Mouse (Mus musculus): Measurements from ENCODE around the gene Rps6kl1.

The Rps6kl1 gene

GRCm38 (mm10) chr12:85151002-85151774 lies at the start of gene Rps6kl1:
Gene Rps6kl1 (minus strand): TSS chr12:85151264.
- peak; percentile 78 for DNase-seq (ENCODE audit: low read depth)

DNA sequence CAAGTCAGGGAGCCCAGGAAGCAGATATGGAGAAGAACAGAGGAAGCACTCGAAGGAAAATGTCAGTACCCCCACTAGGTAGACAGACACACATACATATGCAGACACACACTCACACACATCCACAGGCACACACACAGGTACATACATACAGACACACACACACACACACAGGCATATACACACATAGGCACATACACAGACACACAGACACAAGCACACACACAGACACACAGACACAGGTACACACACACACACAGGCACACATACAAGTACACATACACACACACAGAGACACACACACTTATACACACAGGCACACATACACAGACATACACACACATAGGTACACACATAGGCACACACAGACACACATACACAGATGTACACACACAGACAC lies 48.9 kb upstream of the Rps6kl1 start:
- DNase-seq (ENCODE audit: low read depth): no peak

- no peak for DNase-seq (ENCODE audit: low read depth)
Observed at GRCm38 (mm10) chr12:85197936-85198335, 46.9 kb upstream of the Rps6kl1 start.

- DNase-seq (ENCODE audit: low read depth): no peak
Observed at GRCm38 (mm10) chr12:85197371-85197770, 46.3 kb upstream of the Rps6kl1 start.

GRCm38 (mm10) chr12:85196191-85196590 lies 45.1 kb upstream of the Rps6kl1 start:
- no peak for DNase-seq (ENCODE audit: low read depth)

DNA sequence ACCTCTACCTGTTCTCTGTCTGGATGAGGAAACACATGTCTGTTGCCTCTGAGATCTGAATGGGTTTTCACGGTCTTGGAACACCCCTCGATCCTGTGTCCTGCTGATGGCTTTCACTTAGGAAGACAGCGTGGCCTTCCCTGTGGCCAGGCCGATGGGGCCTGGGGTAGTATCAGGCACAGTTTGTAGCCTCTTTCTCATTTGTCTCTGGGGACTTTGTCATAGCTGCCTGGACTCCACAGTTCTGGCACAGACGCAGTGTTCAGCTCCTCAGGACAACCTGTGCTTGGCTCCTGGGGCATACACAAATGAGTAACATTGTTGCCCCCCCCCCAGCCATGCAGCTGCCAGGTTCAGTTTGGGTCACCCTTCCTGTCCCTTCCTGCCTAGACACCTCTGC lies 44.0 kb upstream of the Rps6kl1 start:
- DNase-seq (ENCODE audit: low read depth): no peak

DNA sequence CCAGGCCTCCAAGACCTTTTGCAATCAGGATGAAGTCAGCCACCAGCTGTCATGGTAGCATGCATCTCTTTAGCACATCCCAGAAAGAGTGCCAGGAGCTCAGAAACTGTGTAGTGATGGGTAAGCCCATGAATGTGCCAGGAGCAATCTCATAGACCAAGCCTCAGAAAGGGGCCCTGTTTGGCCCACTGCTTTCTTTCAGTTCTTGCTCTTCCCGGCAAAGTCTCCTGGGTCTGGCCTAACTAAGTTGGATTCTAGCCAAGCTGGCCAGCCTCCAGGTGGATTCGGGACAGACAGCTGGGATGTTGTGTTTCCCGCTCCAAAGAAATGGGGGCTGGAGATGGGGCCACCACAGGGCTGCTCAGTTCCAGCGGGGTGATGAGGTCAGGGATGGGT lies 43.6 kb upstream of the Rps6kl1 start:
- no peak for DNase-seq (ENCODE audit: low read depth)

DNA sequence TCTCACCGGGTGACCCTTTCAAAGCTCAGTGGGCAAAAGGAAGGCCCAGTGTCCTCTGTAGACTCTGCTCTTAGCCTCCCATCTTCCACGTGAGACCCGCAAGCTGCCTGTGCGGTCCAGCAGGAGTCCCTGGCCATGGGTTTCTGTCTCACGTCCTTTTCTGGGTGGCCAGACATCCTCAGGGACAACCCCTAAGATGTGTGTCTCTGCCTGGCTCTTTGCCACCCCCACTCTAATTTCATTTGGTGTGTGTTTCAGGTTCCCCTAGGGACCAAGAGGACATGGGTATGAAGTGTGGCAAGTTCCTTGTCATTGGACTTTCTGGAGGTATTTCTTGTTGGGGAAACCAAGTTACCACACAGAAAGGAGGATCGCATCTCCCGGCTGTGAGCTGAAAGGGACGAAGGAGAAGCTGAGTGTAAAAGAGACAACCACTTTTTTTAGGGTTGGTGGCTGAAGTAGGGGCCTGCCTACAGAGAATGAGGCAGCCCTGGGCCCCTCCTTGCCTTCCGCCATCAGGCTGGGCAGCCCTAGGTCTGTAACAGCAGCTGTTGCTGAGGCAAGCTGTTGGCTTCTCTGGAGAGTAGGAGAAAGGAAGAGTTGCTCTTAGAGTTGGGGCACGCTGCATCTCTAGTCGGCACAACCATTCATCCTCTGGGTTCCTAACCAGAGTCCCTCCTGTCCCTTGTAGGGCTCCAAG lies 43.0 kb upstream of the Rps6kl1 start:
- no peak for DNase-seq (ENCODE audit: low read depth)

GRCm38 (mm10) chr12:85193146-85193545 lies 42.1 kb upstream of the Rps6kl1 start:
- no peak for DNase-seq (ENCODE audit: low read depth)

DNA sequence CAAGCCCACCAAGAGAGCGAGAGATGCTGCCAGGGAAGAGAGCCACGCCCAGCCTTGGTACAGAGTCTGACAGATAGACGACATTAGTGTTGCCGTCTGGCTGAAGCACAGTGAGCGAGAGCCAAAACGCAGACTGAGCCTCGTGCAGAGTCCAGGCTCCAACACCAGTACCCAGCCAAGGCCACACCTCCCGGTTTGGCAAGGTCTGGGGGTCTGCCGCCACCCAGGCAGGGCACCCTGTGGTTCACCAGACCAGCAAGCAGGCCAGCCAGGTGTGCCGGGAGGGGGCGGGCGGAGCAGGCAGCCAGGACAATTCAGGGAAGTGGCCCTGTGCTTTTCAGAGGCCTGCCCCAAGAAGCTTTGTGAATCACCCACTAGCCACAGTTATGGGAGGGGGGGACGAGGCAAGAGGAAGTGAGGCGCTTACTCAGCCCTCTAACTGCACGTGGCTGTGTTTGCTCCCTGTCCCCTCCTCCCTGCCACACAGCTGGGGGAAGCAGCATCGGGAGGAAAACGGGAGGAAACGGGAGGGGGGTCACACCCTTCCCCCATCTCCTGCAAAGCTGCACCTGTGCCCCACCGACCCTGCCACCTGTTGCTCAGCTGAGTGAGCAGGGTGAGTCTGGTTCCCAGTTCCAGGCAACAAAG lies 41.5 kb upstream of the Rps6kl1 start:
- DNase-seq (ENCODE audit: low read depth): peak; percentile 32

DNA sequence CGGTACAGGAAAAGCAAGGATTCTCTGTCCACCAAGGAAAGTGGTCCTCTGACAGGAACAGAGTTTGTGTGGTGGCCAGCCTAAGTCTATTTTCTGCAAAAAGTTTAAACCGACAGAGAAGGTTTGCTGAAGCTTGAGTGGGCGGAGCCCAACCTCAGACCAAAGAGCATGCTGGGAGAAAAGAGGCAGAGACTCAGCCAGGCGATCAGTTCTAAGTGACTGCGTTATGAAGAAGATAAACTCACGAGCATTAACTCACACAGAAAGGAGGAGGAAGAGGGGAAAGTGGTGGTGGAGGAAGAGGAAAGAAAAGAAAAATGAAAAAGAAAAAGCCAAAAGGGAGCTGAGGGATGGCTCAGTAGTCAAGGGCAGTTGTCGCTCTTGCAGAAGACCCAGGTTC lies 39.2 kb upstream of the Rps6kl1 start:
- no peak for DNase-seq (ENCODE audit: low read depth)

DNA sequence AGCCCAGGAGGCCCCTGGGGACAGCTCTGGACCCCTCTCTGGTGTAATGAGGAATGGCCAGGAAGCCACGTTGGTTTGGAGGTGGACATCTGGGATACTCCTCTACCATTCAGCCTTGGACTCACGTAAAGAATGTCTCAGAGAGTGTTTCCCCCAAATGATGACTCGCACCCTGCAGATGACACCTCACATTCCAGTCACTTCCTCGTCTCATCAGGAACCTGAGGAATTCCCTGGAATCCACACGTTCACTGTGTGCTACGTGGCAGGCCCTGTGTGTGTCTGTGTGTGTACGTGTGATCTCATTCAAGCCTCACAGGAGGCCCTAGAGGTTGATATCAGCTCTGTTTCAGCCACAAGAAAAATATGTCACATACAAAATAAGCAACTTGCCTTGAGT lies 35.3 kb upstream of the Rps6kl1 start:
- DNase-seq (ENCODE audit: low read depth): no peak

GRCm38 (mm10) chr12:85185810-85186209 lies 34.7 kb upstream of the Rps6kl1 start:
- DNase-seq (ENCODE audit: low read depth): no peak

DNA sequence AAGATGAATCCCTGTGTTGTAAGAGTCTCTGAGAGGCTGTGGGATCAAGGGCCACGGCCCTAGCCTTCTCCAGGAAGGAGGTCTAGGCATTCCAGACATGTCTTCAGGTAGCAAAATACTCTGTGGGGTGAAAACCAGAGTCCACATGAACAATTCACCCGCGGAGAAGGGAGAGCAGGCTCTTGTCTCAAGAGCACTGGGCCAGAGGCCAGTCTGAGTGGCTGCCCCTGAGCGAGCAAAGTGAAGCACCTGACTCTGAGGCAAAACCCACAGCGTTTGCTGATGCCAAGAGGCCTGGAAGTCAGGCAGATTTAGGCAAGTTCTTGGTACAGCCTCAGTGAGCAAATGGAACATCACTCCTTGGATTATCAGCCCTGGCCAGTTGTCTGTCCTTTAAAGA lies 33.1 kb upstream of the Rps6kl1 start:
- no peak for DNase-seq (ENCODE audit: low read depth)

DNA sequence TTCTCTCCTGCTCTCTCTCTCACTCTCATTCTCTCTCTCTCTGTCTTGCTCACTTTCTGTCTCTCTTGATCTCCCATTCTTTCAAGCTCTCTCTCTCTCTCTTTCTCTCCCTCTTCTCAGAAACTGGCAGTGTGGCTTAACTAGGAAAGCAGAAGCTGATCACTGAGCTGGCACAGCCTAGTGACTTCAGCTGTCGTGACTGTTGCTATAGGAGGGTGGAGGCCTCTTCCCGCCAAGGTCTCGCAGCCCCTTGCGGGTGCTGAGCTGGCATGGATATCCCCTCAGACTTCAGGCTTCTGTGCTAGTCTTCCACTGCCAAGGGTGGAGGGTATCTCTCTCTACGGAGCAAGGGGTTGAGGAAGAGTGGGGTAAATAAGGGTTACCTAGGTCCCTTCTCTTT lies 31.8 kb upstream of the Rps6kl1 start:
- no peak for DNase-seq (ENCODE audit: low read depth)

GRCm38 (mm10) chr12:85182345-85182643 lies 31.2 kb upstream of the Rps6kl1 start:
- DNase-seq (ENCODE audit: low read depth): no peak

DNA sequence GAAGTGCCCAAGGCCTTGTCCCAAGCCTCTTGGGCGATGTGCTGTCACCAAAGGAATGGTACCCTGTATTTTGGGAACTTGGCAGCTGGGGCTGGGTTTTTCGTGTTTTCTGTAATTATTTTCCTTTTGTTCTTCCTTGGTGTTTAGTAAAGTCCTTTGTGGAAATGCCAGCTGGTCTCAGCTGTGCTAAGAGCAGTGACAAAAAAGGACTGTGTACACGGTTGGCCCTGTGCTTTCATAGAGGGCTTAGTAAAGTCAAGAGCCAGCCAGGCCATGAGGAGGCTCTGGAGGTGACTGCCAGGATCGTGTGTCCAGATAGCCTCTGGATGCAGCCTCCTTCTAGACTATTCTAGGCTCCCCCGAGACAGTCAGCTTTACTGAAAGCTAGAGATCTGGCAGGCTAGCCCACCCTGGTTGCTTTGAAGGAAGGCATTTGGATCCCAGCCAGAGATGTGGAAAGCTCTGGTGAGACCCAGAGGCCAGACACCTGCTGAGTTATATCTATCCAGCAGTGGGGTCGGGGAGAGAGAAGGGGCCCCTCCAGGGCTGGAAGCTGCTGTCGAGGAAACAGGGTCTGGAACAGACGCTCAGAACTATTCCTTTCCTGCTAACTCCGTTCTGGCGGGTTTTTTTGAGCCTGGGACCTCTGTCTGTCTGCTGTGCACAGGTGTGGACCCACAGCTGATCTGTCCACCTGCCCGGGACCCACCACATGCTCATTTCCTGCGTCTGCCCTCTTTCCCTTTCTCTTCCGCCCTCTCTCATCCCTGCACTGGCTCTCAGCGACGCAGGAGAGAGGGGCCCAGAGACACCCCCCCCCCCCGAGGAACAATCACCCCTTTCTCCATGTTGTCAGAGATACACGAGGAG lies 30.6 kb upstream of the Rps6kl1 start:
- DNase-seq (ENCODE audit: low read depth): no peak

DNA sequence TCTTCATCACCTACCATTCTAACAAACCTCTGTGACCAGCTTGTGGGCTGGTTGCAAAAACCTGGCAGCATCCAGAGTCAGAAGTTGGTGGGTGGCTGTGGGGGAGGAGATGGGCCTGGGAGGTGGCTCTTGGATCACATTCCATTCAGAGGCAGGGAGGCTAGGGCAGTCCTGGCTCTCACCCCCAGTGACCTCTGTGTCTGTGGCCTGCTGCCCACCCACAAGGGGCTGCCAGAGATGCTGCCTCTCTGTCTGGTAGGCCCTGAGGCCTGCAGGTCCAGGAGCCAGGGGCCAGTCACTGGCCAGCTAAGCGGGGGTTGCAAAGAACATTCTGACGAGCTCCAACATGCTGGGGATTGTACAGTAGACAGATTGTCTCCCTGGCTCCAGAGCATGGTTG lies 27.2 kb upstream of the Rps6kl1 start:
- no peak for DNase-seq (ENCODE audit: low read depth)

DNA sequence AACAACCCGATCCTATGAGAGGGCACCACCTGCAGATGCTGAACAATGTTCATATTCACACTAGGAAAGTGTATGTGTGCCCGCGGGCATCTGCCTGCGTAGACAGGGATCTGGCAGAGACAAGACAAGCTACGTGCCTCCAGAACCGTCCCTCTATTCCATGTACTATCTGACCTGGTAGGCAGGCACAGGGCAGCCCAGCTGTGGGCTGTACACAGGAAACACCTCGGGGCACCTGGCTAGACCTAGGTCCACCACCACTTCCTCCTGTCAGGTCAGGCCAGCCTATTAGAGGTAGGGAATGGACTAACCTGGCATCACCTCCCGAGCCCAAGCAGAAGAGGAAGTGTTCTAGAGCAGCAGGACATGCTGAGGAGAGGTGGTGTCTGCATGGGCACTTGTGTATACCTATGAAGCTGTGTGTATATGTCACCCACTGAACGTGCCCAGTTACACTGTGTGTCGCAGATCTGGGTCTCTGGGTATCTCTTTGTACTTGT lies 26.7 kb upstream of the Rps6kl1 start, which contains the start of gene Pgf:
Pgf (minus strand) TSS at position 51 of the 500 bp plus-strand sequence.
- DNase-seq (ENCODE audit: low read depth): no peak

DNA sequence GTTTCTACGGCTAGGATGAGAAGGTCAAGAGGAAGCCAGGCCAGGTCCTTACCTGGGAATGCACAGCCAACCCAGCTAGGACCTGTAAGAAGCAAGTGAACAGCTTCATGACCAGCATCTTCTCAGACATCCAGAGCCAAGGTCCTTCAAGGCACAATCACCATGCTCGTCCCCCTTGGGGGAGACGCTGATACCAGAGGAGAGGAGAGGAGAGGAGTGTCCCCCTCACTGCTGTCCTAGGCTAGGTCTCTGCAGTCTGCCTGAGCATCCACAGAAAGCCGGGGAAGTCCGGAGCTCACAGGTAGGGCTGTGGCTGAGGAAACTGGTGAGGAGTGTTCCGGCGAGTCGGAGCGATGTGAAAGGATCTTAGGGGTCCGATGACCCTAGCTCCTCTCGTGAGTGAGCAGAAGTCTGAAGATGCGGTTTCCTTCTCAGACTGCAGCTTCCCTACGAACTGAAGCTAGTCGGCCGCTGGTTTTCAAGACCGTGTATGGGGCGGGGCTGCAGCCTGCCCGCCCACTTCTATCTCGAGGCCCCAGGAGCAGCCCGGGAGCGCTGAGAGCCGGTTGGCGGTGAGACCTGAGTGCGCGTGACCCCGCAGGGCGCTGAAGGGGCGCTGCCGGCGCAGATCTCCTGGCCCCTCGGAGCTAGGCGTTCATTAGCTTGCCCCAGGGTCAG lies 25.9 kb upstream of the Rps6kl1 start:
- DNase-seq (ENCODE audit: low read depth): peak; percentile 63

All from naive thymus-derived CD4-positive, alpha-beta T cell, adult 2 months (primary cell).